Mouse (Mus musculus) megakaryocyte, embryonic 14.5 days (primary cell): ENCODE data around the gene Fbxl19.

ENCODE experiments used
- FLI1 ChIP-seq: IDR thresholded peaks from 2 replicates; pipeline ENCODE4 v1.6.1; 2012; ENCODE audit warnings: low read length, inconsistent platforms, mixed read lengths
- GATA1 ChIP-seq: IDR thresholded peaks from 3 replicates; pipeline ENCODE4 v1.6.1; 2012; ENCODE audit warnings: mixed read lengths, low read length, inconsistent platforms, borderline replicate concordance

DNA sequence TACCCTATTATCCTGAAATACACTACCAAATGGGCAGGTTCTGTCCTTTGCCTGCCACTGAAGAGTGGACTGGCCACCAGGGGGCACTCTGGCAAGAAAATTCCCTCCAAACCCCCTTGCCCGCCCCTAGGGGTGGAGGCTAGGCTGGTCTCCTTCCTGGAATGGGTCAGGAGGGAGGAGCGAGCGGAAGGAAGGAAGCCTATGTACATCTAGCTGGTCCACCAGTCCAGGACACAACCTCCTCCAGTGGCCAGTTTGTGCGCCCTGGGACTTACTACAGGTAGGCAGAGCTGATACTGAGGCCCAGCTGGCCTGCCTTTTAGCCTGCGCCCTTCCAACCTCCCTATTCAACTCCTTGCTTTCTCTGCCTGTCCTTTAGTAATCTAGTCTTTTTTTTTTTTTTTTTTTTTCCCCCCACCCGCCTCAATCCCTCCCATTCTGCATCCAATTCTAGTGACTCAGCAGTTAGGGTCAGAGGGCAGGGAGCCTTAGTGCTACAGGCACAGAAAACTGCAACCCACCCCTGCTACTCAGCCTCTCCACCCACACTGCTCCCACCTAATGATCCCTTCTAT, 56.2 kb downstream of the Fbxl19 start, which contains the start of gene Hsd3b7:
- TF ChIP-seq GATA1 (no peak), FLI1 (no peak)
